Mouse (Mus musculus): Measurements from ENCODE around the gene Actl6a. TPM values are rescaled to one million over a fixed set of nuclear protein-coding genes. Genes with fewer than 3 reads are reported as not detected.
"Not testable (repeated sequence)": the region's sequence is repeated elsewhere in the genome, so short reads cannot be mapped to it uniquely, and the experiment has no call there.

The Actl6a gene
- 75.9 and 90.3 TPM in 2 replicates for polyA plus RNA-seq (2015; fragmentation: Nextera tagmentation; extraction: Ambion mirVana)

DNA sequence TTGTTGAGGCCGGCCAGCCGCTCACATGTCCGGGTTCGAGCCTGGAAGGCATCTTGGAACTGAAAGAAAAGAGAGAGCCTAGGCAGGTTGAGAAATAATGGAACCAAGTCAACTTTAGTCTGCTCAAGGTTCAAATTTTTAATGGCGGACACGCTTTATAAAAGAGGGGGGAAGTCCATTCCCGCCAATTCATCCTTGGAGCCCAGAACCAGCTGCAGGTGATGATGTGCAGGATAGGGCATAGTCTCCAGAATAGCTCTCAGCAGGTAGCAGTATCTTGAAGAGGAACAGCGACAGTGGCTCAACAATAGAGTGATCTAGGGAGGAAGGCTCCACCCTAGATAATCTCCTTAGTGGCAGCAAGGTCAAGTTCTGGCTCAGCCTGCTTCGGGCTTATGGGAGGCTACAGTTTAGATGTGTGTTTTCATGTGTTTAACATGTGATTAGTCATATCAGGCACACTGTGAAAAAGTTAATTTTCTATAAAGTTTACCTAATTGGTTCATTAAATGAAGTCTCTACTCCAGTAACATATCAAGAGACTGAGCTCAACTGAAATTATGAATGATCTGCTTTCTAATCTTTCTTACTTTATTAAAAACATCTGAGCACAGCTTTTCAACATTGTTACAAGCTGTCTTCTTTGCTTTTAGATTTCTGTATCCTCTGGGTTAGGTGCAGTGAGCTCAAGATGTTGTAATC lies at the start of gene Actl6a:
Gene Actl6a (plus strand): TSS at position 652 of the 702 bp plus-strand sequence.
- not testable (repeated sequence) for ATAC-seq (replicated peaks; ENCODE audit: insufficient number of reproducible peaks, insufficient read depth, low FRiP score, low read depth); H3K36me3 ChIP-seq; H3K9ac ChIP-seq; H3K4me3 ChIP-seq; H3K27ac ChIP-seq; H3K27me3 ChIP-seq; H3K4me2 ChIP-seq; H3K9me3 ChIP-seq (replicated peaks)
- H3K4me1 ChIP-seq (replicated peaks): peaks cover 11% of the 10 kb centered on the region
- 73% methylated on average over 9 of the region's 9 CpGs for WGBS

DNA sequence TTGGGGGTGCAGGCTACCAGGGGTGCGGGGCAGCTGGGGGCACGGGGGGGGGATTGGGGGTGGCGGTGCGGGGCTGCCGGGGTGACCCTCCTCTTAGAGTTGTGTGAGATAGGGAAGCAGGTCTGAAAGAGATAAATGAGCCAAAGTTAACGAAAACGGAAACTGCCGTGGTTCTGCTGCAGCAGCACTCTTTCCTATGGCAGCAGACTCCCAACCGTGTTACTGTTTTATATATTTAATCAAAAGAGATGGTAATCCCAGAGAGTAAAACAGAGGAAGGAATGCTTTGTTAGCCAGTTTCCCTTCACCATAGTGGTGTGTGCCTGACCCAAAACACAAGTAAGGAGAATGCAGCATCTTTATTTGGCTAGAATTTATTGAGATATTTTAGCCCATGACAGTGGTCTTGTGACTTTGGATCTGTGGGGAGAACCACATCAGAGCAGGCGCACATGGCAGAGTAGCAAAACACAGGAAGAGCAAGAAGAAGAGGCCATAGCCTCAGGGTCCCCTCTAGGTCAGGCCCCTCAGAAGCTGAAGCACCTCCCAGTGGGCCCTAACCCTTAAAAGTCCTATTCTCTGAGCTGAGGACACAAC lies 49.6 kb upstream of the Actl6a start:
- no peak overlapping the region for H3K4me2 ChIP-seq
- no peaks in the 10 kb centered on the region for H3K9me3 ChIP-seq (replicated peaks)
- no peak overlapping the region for H3K4me3 ChIP-seq
- WGBS: 60% methylated on average over 10 of the region's 10 CpGs
- H3K4me1 ChIP-seq (replicated peaks): peaks cover 12% of the 10 kb centered on the region
- no peak overlapping the region for H3K9ac ChIP-seq
- H3K36me3 ChIP-seq: no peaks in the 10 kb centered on the region
- ATAC-seq (replicated peaks; ENCODE audit: insufficient number of reproducible peaks, insufficient read depth, low FRiP score, low read depth): no peak
- no peak overlapping the region for H3K27ac ChIP-seq
- H3K27me3 ChIP-seq: no peaks in the 10 kb centered on the region

DNA sequence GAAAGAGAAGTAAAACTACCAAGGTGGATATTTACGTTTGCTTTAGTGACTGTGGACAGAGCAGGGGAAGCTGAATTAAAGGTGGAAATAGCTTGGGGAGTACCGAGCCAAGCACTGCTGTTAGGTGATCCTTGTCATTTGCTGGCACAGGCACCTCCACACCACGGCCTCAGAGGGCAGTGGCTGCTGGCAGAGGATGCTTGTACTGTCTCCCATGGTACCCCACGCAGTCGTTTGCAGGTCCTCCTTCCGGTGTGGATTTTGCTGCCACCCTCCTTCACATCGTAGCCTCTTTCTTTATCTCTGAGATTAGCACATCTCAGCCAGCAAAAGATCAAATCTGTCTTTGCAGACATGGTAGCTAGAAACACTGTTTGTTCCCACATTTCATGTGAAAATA lies 47.7 kb upstream of the Actl6a start:
- peaks cover 12% of the 10 kb centered on the region for H3K4me1 ChIP-seq (replicated peaks)
- peak overlapping the region; percentile 38; the same call in 1 of the 2 replicates for H3K9ac ChIP-seq
- H3K27me3 ChIP-seq: no peaks in the 10 kb centered on the region
- no peak for ATAC-seq (replicated peaks; ENCODE audit: insufficient number of reproducible peaks, insufficient read depth, low FRiP score, low read depth)
- peak overlapping the region; percentile 49 for H3K4me3 ChIP-seq
- H3K9me3 ChIP-seq (replicated peaks): no peaks in the 10 kb centered on the region
- H3K27ac ChIP-seq: 0 out of 2 replicates have a peak overlapping the region, but pooled peaks have one; percentile 41
- 42% methylated on average over 7 of the region's 7 CpGs for WGBS
- H3K36me3 ChIP-seq: no peaks in the 10 kb centered on the region
- H3K4me2 ChIP-seq: peak overlapping the region; percentile 68

DNA sequence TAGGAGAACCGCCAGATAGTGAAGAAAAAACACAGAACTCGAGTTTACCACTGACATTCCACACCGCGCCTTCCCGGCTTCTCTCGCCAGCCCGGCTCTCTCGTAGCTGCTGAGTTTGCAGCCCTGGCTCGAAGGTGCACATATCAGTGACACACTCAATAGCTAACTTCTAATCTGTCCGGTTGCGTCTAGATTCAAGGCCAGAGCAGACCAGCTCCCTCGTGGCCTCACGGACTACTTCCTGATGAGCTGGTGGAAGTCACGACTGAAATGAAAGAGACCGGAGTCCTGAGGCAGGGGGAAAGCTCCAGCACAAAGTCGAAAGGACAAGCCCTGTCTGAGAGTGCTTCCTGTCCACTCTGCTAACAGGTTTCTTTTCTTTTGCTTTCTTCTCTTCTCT lies 47.3 kb upstream of the Actl6a start:
- peak overlapping the region; percentile 38; the same call in 1 of the 2 replicates for H3K9ac ChIP-seq
- peaks cover 12% of the 10 kb centered on the region for H3K4me1 ChIP-seq (replicated peaks)
- no peak for ATAC-seq (replicated peaks; ENCODE audit: insufficient number of reproducible peaks, insufficient read depth, low FRiP score, low read depth)
- H3K9me3 ChIP-seq (replicated peaks): no peaks in the 10 kb centered on the region
- no peaks in the 10 kb centered on the region for H3K27me3 ChIP-seq
- peak overlapping the region; percentile 49 for H3K4me3 ChIP-seq
- WGBS: 23% methylated on average over 16 of the region's 16 CpGs
- peak overlapping the region; percentile 41 for H3K27ac ChIP-seq
- H3K4me2 ChIP-seq: peak overlapping the region; percentile 68
- H3K36me3 ChIP-seq: no peaks in the 10 kb centered on the region

DNA sequence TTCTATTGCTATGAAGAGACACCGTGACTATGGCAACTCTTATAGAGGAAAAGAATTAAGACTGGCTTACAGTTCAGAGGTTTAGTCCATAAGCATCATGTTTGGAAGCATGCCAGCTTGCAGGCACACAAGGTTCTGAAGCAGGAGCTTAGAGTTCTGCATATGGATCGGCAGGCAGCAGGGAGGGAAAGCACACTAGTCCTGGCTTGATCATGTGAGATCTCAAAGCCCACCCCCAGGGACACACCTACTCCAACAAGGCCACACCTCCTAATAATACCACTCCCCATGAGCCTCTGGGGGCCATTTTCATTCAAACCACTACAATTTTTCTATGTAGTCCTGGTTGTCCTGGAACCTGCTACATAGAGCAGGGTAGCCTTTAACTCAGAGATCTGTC lies 46.6 kb upstream of the Actl6a start:
- ATAC-seq (replicated peaks; ENCODE audit: insufficient number of reproducible peaks, insufficient read depth, low FRiP score, low read depth): no peak; the same call in 1 of the 2 replicates
- 84% methylated on average over 2 of the region's 2 CpGs for WGBS
- no peaks in the 10 kb centered on the region for H3K36me3 ChIP-seq

DNA sequence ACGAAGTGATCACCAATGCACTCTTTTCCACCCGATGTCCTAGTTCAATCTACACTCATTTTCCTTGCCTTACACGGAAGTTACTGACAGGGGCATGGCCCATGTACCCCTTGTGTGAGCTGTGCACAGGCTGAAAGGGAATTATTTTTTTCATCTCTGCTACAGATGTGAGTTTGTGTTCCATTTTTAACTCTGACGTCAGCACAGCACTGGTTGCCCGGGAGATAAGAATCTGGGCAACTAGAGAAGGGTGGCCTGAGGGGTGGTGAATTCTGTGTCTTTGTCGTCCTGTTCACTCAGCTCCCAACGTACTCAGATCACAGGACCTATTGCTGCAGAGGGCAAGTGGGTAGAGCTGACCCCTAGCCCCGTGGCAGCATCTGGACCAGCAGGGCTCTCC lies 45.8 kb upstream of the Actl6a start:
- no peak for ATAC-seq (replicated peaks; ENCODE audit: insufficient number of reproducible peaks, insufficient read depth, low FRiP score, low read depth)
- H3K36me3 ChIP-seq: no peaks in the 10 kb centered on the region
- peaks cover 12% of the 10 kb centered on the region for H3K4me1 ChIP-seq (replicated peaks)
- H3K4me3 ChIP-seq: no peak overlapping the region
- H3K27me3 ChIP-seq: no peaks in the 10 kb centered on the region
- no peak overlapping the region for H3K4me2 ChIP-seq
- no peak overlapping the region for H3K9ac ChIP-seq
- no peaks in the 10 kb centered on the region for H3K9me3 ChIP-seq (replicated peaks)
- WGBS: 54% methylated on average over 8 of the region's 8 CpGs
- H3K27ac ChIP-seq: no peak overlapping the region

More for the DNA sequence above, 46.6 kb upstream of the Actl6a start:
- H3K4me3 ChIP-seq: no peak overlapping the region
- H3K4me1 ChIP-seq (replicated peaks): peaks cover 12% of the 10 kb centered on the region
- H3K4me2 ChIP-seq: no peak overlapping the region
- no peaks in the 10 kb centered on the region for H3K9me3 ChIP-seq (replicated peaks)
- H3K27ac ChIP-seq: no peak overlapping the region
- H3K9ac ChIP-seq: no peak overlapping the region
- H3K27me3 ChIP-seq: no peaks in the 10 kb centered on the region

DNA sequence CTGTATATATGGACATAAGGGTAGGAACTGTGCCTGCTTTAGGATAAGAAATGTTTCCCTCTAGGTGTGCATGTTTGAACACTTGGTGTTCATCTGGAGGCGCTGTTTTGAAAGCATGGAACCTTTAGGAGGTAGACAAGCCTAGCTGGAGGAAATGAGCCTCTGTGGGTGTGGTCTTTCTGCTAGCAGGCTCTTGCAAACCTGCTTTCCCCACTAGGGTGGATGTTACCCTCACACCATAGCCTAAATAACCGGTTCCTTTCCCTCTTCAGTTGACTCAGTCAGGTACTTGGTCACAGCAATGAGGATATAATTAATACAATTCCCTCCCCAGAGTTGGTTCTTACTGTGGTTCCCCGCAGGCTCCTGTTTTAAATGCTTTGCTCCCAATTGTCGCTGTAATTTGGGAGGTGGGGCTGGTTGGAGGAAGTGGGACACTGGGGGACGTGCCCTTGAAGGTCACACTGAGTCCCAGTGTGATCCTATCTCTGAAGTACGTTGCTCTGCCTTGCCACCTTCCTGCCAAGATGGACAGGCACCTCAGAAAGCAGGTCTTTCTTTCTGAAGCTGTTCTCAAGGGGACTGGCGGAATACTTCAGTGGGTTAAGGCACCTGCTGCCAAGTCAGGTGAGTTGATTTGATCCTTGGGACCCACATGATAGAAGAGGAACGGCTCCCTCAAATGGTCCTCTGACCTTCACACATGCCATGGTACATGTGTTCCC lies 45.1 kb upstream of the Actl6a start:
- Histone ChIP-seq H3K36me3 (no peaks in the 10 kb centered on the region), H3K27ac (no peak overlapping the region), H3K4me3 (no peak overlapping the region), H3K4me1 (replicated peaks) (peaks cover 12% of the 10 kb centered on the region), H3K9me3 (replicated peaks) (no peaks in the 10 kb centered on the region), H3K4me2 (no peak overlapping the region), H3K9ac (no peak overlapping the region), H3K27me3 (no peaks in the 10 kb centered on the region)
- WGBS: 62% methylated on average over 8 of the region's 8 CpGs
- no peak for ATAC-seq (replicated peaks; ENCODE audit: insufficient number of reproducible peaks, insufficient read depth, low FRiP score, low read depth)

DNA sequence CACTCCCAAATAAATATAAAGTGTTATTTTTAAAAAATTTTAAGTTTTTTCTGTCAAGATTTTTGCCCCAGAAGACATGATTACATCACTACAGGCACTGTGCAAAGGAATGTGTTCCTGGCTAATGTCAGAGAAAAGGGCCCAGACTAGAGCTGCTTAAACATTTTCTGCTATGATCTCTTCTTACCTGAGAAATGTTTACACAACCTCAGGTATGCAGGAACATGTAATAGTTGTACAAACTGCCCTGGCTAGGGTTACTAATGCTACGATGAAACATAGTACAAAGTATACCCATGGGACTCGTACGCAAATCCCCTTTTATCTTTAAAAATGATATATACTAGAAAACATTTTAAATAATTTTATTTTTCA lies 44.6 kb upstream of the Actl6a start:
- no peaks in the 10 kb centered on the region for H3K27me3 ChIP-seq
- no peaks in the 10 kb centered on the region for H3K36me3 ChIP-seq
- no peak for ATAC-seq (replicated peaks; ENCODE audit: insufficient number of reproducible peaks, insufficient read depth, low FRiP score, low read depth)
- WGBS: 86% methylated on average over 3 of the region's 3 CpGs
- H3K4me3 ChIP-seq: no peak overlapping the region
- H3K9me3 ChIP-seq (replicated peaks): no peaks in the 10 kb centered on the region
- H3K9ac ChIP-seq: no peak overlapping the region
- no peak overlapping the region for H3K4me2 ChIP-seq
- H3K4me1 ChIP-seq (replicated peaks): peaks cover 12% of the 10 kb centered on the region
- H3K27ac ChIP-seq: no peak overlapping the region

DNA sequence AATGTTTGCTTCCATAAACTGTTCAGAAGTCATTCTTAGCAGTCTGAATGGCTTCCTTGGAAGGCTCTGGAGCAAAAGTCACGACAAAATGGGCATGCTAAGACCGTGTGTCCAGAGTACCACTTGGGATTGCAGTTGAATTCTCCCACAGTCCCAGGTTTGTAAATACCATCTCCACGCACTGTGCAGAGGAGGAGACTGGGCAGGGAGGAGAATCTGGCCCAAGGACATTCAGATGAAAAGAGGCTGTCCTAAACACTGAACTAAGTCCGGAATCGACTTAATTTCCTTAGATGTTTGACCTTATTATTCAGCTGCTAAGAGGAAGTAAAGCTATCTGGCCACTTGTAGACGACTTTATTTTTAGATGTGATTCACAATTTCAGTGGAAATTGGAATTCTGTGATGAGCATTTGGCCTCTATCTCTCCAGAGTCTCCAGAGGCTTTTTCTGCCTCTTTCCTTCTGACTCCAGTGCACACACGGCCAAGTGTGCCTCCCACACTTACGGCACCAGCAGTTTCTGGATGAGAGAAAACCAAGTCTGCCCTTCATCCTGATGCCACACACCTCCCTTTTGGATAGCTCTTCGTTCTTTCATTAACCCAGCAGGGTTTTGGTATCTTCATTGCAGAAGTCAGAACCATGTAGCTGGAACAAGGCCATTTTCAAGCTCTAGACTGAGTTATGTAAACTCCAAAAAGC lies 37.7 kb upstream of the Actl6a start:
- no peaks in the 10 kb centered on the region for H3K9me3 ChIP-seq (replicated peaks)
- no peaks in the 10 kb centered on the region for H3K27me3 ChIP-seq
- H3K36me3 ChIP-seq: no peaks in the 10 kb centered on the region
- WGBS: 53% methylated on average over 9 of the region's 9 CpGs
- no peak overlapping the region for H3K9ac ChIP-seq
- peak overlapping the region; percentile 69 for H3K27ac ChIP-seq
- H3K4me1 ChIP-seq (replicated peaks): peaks cover 8% of the 10 kb centered on the region
- H3K4me3 ChIP-seq: no peak overlapping the region
- H3K4me2 ChIP-seq: peak overlapping the region; percentile 28
- ATAC-seq (replicated peaks; ENCODE audit: insufficient number of reproducible peaks, insufficient read depth, low FRiP score, low read depth): no peak

DNA sequence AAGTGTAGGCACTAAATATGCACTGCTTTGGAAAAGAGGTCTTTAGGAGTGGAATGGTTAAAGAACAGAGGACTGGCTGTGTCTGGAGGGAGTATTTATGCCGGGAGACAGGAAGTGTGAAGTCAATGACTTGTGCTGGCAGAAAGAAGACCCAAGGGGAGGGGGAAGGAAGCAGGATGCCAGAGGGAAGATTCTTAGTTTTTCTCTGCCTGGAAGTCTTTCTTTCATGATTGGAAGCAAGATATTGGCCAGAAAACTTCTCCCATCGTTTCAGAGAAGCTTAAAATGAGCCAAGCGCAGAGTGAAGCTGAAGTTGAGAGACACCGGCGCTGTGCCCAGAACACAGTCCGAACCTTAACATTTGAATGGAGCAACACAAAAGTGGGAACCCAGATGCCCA lies 36.9 kb upstream of the Actl6a start:
- Histone ChIP-seq H3K9ac (no peak overlapping the region), H3K27me3 (no peaks in the 10 kb centered on the region), H3K4me2 (peak overlapping the region; percentile 28), H3K4me3 (no peak overlapping the region), H3K27ac (peak overlapping the region; percentile 69), H3K9me3 (replicated peaks) (no peaks in the 10 kb centered on the region), H3K4me1 (replicated peaks) (peaks cover 8% of the 10 kb centered on the region), H3K36me3 (no peaks in the 10 kb centered on the region)
- ATAC-seq (replicated peaks; ENCODE audit: insufficient number of reproducible peaks, insufficient read depth, low FRiP score, low read depth): no peak
- WGBS: 58% methylated on average over 6 of the region's 6 CpGs

DNA sequence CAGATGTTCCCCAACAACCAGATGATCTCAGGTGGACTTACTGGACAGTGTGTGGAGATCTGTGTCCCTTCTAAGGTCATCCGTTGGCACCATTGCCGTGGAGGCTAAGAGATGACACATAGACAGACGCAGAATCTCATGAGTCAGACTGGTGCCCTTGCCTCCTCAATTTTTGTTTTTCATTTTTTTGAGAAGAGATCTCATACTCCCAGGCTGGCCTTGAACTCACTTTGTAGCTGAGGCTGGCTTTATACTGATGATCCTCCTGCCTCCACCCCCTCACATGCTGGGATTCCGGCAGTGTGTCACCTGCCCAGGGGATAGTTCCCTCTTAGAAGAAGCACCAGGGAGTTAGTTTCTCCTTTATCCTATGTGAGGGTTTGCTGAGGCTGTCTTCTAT lies 35.9 kb upstream of the Actl6a start:
- no peaks in the 10 kb centered on the region for H3K27me3 ChIP-seq
- H3K9ac ChIP-seq: no peak overlapping the region
- H3K4me2 ChIP-seq: no peak overlapping the region
- H3K4me3 ChIP-seq: no peak overlapping the region
- no peaks in the 10 kb centered on the region for H3K36me3 ChIP-seq
- ATAC-seq (replicated peaks; ENCODE audit: insufficient number of reproducible peaks, insufficient read depth, low FRiP score, low read depth): no peak
- 92% methylated on average over 4 of the region's 4 CpGs for WGBS
- peaks cover 8% of the 10 kb centered on the region for H3K4me1 ChIP-seq (replicated peaks)
- no peaks in the 10 kb centered on the region for H3K9me3 ChIP-seq (replicated peaks)
- no peak overlapping the region for H3K27ac ChIP-seq
